ENCODE assay signal across 8 mouse cellular contexts in genomic region chr2:103817145-103817895, GRCm38 (mm10). TPM values are rescaled to one million over a fixed set of nuclear protein-coding genes. Genes with fewer than 3 reads are reported as not detected.
DNase-seq lines count a peak whose midpoint lies in the region; ATAC-seq and TF ChIP-seq lines count a peak whose summit lies in the region.

No protein-coding gene starts in this region.

- no peaks in the 10 kb centered on the region for H3K36me3 ChIP-seq in MEL (ENCODE audit: control insufficient read depth in 1 of 2, insufficient read depth in 2 of 2, low read length in 2 of 2)
- no peaks in the 10 kb centered on the region for H3K36me3 ChIP-seq in hindbrain, embryonic 11.5 days (ENCODE audit: control insufficient read depth, insufficient read depth, low read length)
- H3K36me3 ChIP-seq in lung, embryonic 15.5 days, result no peaks in the 10 kb centered on the region

- H3K4me2 ChIP-seq in hindbrain, embryonic 11.5 days (replicated peaks; ENCODE audit: low read depth, low read length), result no peak overlapping the region
- peak overlapping the region; percentile 38 for H3K4me2 ChIP-seq in lung, embryonic 15.5 days

- no peak for TF ChIP-seq EP300 in MEL (IDR thresholded peaks at IDR 0.05; ENCODE audit: low read depth in 1 of 2, low read length in 2 of 2)

- H3K27me3 ChIP-seq in MEL (ENCODE audit: control insufficient read depth in 1 of 2, insufficient read depth in 2 of 2, low read length in 2 of 2), result peaks cover 0 to 5% of the 10 kb centered on the region in 2 experiments; a peak in 3 of 4 replicates
- no peaks in the 10 kb centered on the region for H3K27me3 ChIP-seq in hindbrain, embryonic 11.5 days (ENCODE audit: control insufficient read depth, insufficient read depth, low read length)
- H3K27me3 ChIP-seq in lung, embryonic 15.5 days, result no peaks in the 10 kb centered on the region

- no peak overlapping the region for H3K4me3 ChIP-seq in MEL (ENCODE audit: control insufficient read depth in 1 of 2, insufficient read depth in 1 of 2, low read depth in 2 of 2, low read length in 2 of 2)
- no peak overlapping the region for H3K4me3 ChIP-seq in hindbrain, embryonic 11.5 days (ENCODE audit: low read depth, low read length)
- peak overlapping the region; percentile 21 for H3K4me3 ChIP-seq in lung, embryonic 15.5 days

- TF ChIP-seq RAD21 in MEL (IDR thresholded peaks at IDR 0.05; ENCODE audit: low read depth, low read length), result no peak

- no peak overlapping the region for H3K9ac ChIP-seq in MEL (ENCODE audit: control insufficient read depth, low read depth, low read length, poor library complexity, severe bottlenecking)
- no peak overlapping the region for H3K9ac ChIP-seq in hindbrain, embryonic 11.5 days (ENCODE audit: low read depth, low read length)
- H3K9ac ChIP-seq in lung, embryonic 15.5 days, result no peak overlapping the region

- no peak overlapping the region for H3K27ac ChIP-seq in MEL (ENCODE audit: control insufficient read depth, low read depth, low read length)
- no peak overlapping the region for H3K27ac ChIP-seq in hindbrain, embryonic 11.5 days (ENCODE audit: low read depth, low read length)
- H3K27ac ChIP-seq in lung, embryonic 15.5 days, result no peak overlapping the region

- TF ChIP-seq POLR2A in MEL (IDR thresholded peaks at IDR 0.05; ENCODE audit: control insufficient read depth in 1 of 2, insufficient read depth in 1 of 2, low read depth in 1 of 2, low read length in 2 of 2, poor library complexity in 1 of 2), result no peak

- H3K9me3 ChIP-seq in MEL (replicated peaks; ENCODE audit: insufficient read depth, low read length), result no peaks in the 10 kb centered on the region
- H3K9me3 ChIP-seq in hindbrain, embryonic 11.5 days (ENCODE audit: control insufficient read depth, low read length), result no peaks in the 10 kb centered on the region
- H3K9me3 ChIP-seq in lung, embryonic 15.5 days, result no peaks in the 10 kb centered on the region

- no peak for ATAC-seq in hindbrain, embryonic 11.5 days (ENCODE audit: low FRiP score)
- peak; percentile 88; the same call in 1 of the 2 replicates for ATAC-seq in lung, embryonic 15.5 days (ENCODE audit: borderline replicate concordance, extremely low read depth, low FRiP score, low TSS enrichment)
- no peak for ATAC-seq in megakaryocyte progenitor cell, adult 5-6 weeks (replicated peaks; ENCODE audit: poor library complexity)

- 43% methylated on average over 6 of the region's 6 CpGs for WGBS in hindbrain, embryonic 11.5 days
- 21% methylated on average over 6 of the region's 6 CpGs for whole genome bisulfite sequencing in lung, embryonic 15.5 days

- no peaks in the 10 kb centered on the region for H3K79me2 ChIP-seq in MEL (ENCODE audit: control insufficient read depth, insufficient read depth, low read length, poor library complexity)

- peak; percentile 34 for DNase-seq in gastrocnemius, postnatal 14 days
- DNase-seq in gastrocnemius, postnatal 25 days, result no peak
- peak; percentile 46 for DNase-seq in MEL (ENCODE audit: low read depth, low spot score)
- DNase-seq in hindbrain, embryonic 11.5 days (ENCODE audit: low spot score), result peak; percentile 24
- no peak for DNase-seq in left cerebral cortex, postnatal 36 days (ENCODE audit: low spot score in 2 of 2)
- no peak for DNase-seq in cerebellum, postnatal 36 days

- peaks cover 0 to 3% of the 10 kb centered on the region in 2 experiments; a peak in 1 of 4 replicates for H3K4me1 ChIP-seq in MEL (ENCODE audit: control insufficient read depth in 1 of 2, insufficient read depth in 2 of 2, low read length in 2 of 2)
- no peaks in the 10 kb centered on the region for H3K4me1 ChIP-seq in hindbrain, embryonic 11.5 days (replicated peaks; ENCODE audit: control insufficient read depth, insufficient read depth, low read length)
- H3K4me1 ChIP-seq in lung, embryonic 15.5 days, result no peaks in the 10 kb centered on the region

- intact Hi-C loops in gastrocnemius, postnatal 14 days (cut with DNase I; ENCODE audit: low total_unique reads), result no loop called here
- intact Hi-C loops in left cerebral cortex, postnatal 36 days (cut with DNase I), result no loop called here

- TF ChIP-seq CTCF in MEL (IDR thresholded peaks at IDR 0.05 in 2 of 3, conservative IDR thresholded peaks at IDR 0.05 in 1 of 3; ENCODE audit: control insufficient read depth in 1 of 3, insufficient read depth in 1 of 3, low read depth in 2 of 3, low read length in 3 of 3, poor library complexity in 1 of 3, severe bottlenecking in 1 of 3), result no peak

TF ChIP-seq in MEL, 35 proteins besides CTCF, POLR2A, EP300 and RAD21:
- no peak for TF ChIP-seq ETS1 (IDR thresholded peaks at IDR 0.05; ENCODE audit: low read depth, low read length)
- no peak for TF ChIP-seq USF2 (IDR thresholded peaks at IDR 0.05; ENCODE audit: borderline replicate concordance in 1 of 2, insufficient read depth in 1 of 2, low read depth in 1 of 2, low read length in 2 of 2)
- TF ChIP-seq ZKSCAN1 (IDR thresholded peaks at IDR 0.05; ENCODE audit: low read depth, low read length), result no peak
- TF ChIP-seq POLR2AphosphoS5 (IDR thresholded peaks at IDR 0.05; ENCODE audit: borderline replicate concordance, low read depth, low read length), result no peak
- TF ChIP-seq ZC3H11A (IDR thresholded peaks at IDR 0.05; ENCODE audit: low read depth, low read length), result no peak
- no peak for TF ChIP-seq MAX (IDR thresholded peaks at IDR 0.05; ENCODE audit: low read length)
- TF ChIP-seq E2F4 (IDR thresholded peaks at IDR 0.05; ENCODE audit: borderline replicate concordance, low read depth, low read length), result no peak
- no peak for TF ChIP-seq USF1 (IDR thresholded peaks at IDR 0.05; ENCODE audit: low read depth, low read length)
- TF ChIP-seq BHLHE40 (IDR thresholded peaks at IDR 0.05; ENCODE audit: borderline replicate concordance, low read depth, low read length), result no peak
- TF ChIP-seq HCFC1 (IDR thresholded peaks at IDR 0.05; ENCODE audit: low read depth, low read length), result no peak
- TF ChIP-seq GABPA (IDR thresholded peaks at IDR 0.05; ENCODE audit: low read depth, low read length), result no peak
- no peak for TF ChIP-seq MAZ (IDR thresholded peaks at IDR 0.05; ENCODE audit: low read depth, low read length)
- TF ChIP-seq MYB (IDR thresholded peaks at IDR 0.05; ENCODE audit: low read depth, low read length), result no peak
- TF ChIP-seq UBTF (IDR thresholded peaks at IDR 0.05; ENCODE audit: borderline replicate concordance, insufficient read depth, low read depth, low read length), result no peak

RNA-seq across cellular contexts. Expression of gene Caprin1, which starts 19.9 kb away (rescaled TPM):
- total RNA-seq in gastrocnemius, postnatal 14 days (2021), result 100 to 1,000 TPM; 155 to 162 TPM
- 100 to 1,000 TPM; 108 to 110 TPM for total RNA-seq in gastrocnemius, postnatal 25 days (2021)
- total RNA-seq in MEL (2012; rRNA removed), result 209 and 234 TPM in 2 replicates
- polyA plus RNA-seq in MEL (2012; ENCODE audit: insufficient read depth in 1 of 2, insufficient read length in 2 of 2, low read depth in 1 of 2, low replicate concordance in 2 of 2, missing spikeins in 1 of 2), result 100 to 1,000 TPM; 239 to 426 TPM
- polyA plus RNA-seq in hindbrain, embryonic 11.5 days (2014; fragmentation: Nextera tagmentation; extraction: Ambion mirVana), result 610 and 653 TPM in 2 replicates
- 311 and 317 TPM in 2 replicates for polyA plus RNA-seq in lung, embryonic 15.5 days (2015; fragmentation: Nextera tagmentation; extraction: Ambion mirVana)
- 100 to 1,000 TPM; 283 to 320 TPM for total RNA-seq in left cerebral cortex, postnatal 36 days (2021)
- total RNA-seq in megakaryocyte progenitor cell, adult 5-6 weeks (2015), result 402 and 462 TPM in 2 replicates
- total RNA-seq in megakaryocyte progenitor cell, adult 5-6 weeks (2017), result 443 and 535 TPM in 2 replicates

RNA-seq across cellular contexts. Expression of gene Nat10, which starts 56.2 kb away (rescaled TPM):
- total RNA-seq in gastrocnemius, postnatal 14 days (2021), result 10 to 100 TPM; 15.0 to 18.6 TPM
- 10 to 100 TPM; 14.7 to 15.3 TPM for total RNA-seq in gastrocnemius, postnatal 25 days (2021)
- total RNA-seq in MEL (2012; rRNA removed), result 53.9 and 74.7 TPM in 2 replicates
- polyA plus RNA-seq in MEL (2012; ENCODE audit: insufficient read depth in 1 of 2, insufficient read length in 2 of 2, low read depth in 1 of 2, low replicate concordance in 2 of 2, missing spikeins in 1 of 2), result 100 to 1,000 TPM in 1 of 2 experiments, not detected in 1; 107 TPM
- 21.5 and 22.7 TPM in 2 replicates for polyA plus RNA-seq in hindbrain, embryonic 11.5 days (2014; fragmentation: Nextera tagmentation; extraction: Ambion mirVana)
- 23.7 and 24.8 TPM in 2 replicates for polyA plus RNA-seq in lung, embryonic 15.5 days (2015; fragmentation: Nextera tagmentation; extraction: Ambion mirVana)
- total RNA-seq in left cerebral cortex, postnatal 36 days (2021), result 10 to 100 TPM; 20.5 to 29.1 TPM
- total RNA-seq in megakaryocyte progenitor cell, adult 5-6 weeks (2015), result 43.0 and 45.1 TPM in 2 replicates
- total RNA-seq in megakaryocyte progenitor cell, adult 5-6 weeks (2017), result 63.1 and 66.3 TPM in 2 replicates

Comparison
In these comparisons a context has a peak if more than half of its experiments do, and no peak if none do; other contexts are left out.
1. DNase-seq: peak in gastrocnemius, postnatal 14 days (single experiment), MEL (single experiment) and hindbrain, embryonic 11.5 days (single experiment); none in gastrocnemius, postnatal 25 days (single experiment), left cerebral cortex, postnatal 36 days (0 of 2) and cerebellum, postnatal 36 days (0 of 2).